Mouse (Mus musculus) midbrain, postnatal 0 days (tissue): ENCODE results near the gene Cnrip1. TPM values are rescaled to one million over a fixed set of nuclear protein-coding genes. Genes with fewer than 3 reads are reported as not detected.

Source experiments
- ATAC-seq: fragments of 200-750 bp; cut with Nextera tagmentation; 2 replicates; pipeline ENCODE4 v1.8.0; 2017; ENCODE audit warnings: moderate number of reproducible peaks, mild to moderate bottlenecking, moderate TSS enrichment, moderate library complexity; ENCODE audit not compliant: low FRiP score
- DNase-seq: peaks from one replicate; pipeline ENCODE4 v3.0.0-alpha.2; 2015; ENCODE audit warnings: low spot score
- H3K27ac ChIP-seq: fragments of 300-500 bp; sonication (generic); 2 replicates; pipeline ENCODE4 v1.5.1; 2014; ENCODE audit warnings: low read depth, mild to moderate bottlenecking, low read length, mixed read lengths
- H3K27me3 ChIP-seq: fragments of 300-500 bp; sonication (generic); 2 replicates; pipeline ENCODE4 v1.6.1; 2014; ENCODE audit warnings: low read length, control low read depth, mixed read lengths; ENCODE audit not compliant: insufficient read depth
- H3K36me3 ChIP-seq: fragments of 300-500 bp; sonication (generic); 2 replicates; pipeline ENCODE4 v1.6.1; 2014; ENCODE audit warnings: low read length, control low read depth, mixed read lengths; ENCODE audit not compliant: insufficient read depth
- H3K4me1 ChIP-seq: fragments of 300-500 bp; sonication (generic); 2 replicates; pipeline ENCODE4 v1.6.1; 2014; ENCODE audit warnings: mild to moderate bottlenecking, control low read depth, antibody characterized with exemption, low read length, mixed read lengths; ENCODE audit not compliant: insufficient read depth
- H3K4me2 ChIP-seq: fragments of 300-500 bp; sonication (generic); 2 replicates; pipeline ENCODE4 v1.6.1; 2014; ENCODE audit warnings: low read depth, mild to moderate bottlenecking, low read length, mixed read lengths; ENCODE audit not compliant: poor library complexity, severe bottlenecking
- H3K4me3 ChIP-seq: fragments of 300-500 bp; sonication (generic); 2 replicates; pipeline ENCODE4 v1.5.1; 2014; ENCODE audit warnings: low read depth, mild to moderate bottlenecking, low read length, moderate library complexity
- H3K9ac ChIP-seq: fragments of 300-500 bp; sonication (generic); replicated peaks from 2 replicates; pipeline ENCODE4 v1.6.1; 2014; ENCODE audit warnings: mild to moderate bottlenecking, low read length, moderate library complexity, mixed read lengths; ENCODE audit not compliant: poor library complexity, severe bottlenecking
- H3K9me3 ChIP-seq: fragments of 300-500 bp; sonication (generic); 2 replicates; pipeline ENCODE4 v1.6.1; 2016; ENCODE audit warnings: low read length, control low read depth
- CTCF ChIP-seq: IDR thresholded peaks from 2 replicates; pipeline ENCODE4 v1.5.1; 2016; ENCODE audit warnings: antibody characterized with exemption, mild to moderate bottlenecking
- WGBS: fragments of 180-500 bp; shearing (Covaris S2); extraction: QIAGEN DNeasy Blood & Tissue Kit; methylation state at CpG from one replicate; pipeline ENCODE4 v1.1.7; 2014; 5-methylcytosine and 5-hydroxymethylcytosine counted together
- polyA plus RNA-seq: library from polyadenylated mRNA; unstranded; fragments of >200 nt; fragmentation: Nextera tagmentation; extraction: Ambion mirVana; gene quantifications from 2 replicates; pipeline ENCODE4 v1.2.1, GENCODE M21; 2015
- total RNA-seq: library from RNA; depleted of rRNA; stranded (reverse); fragments of >200 nt; gene quantifications from 2 replicates; pipeline ENCODE4 v1.2.3, GENCODE M21; 2014

The Cnrip1 gene
- total and polyA plus RNA-seq, 2 experiments from 2014 or later, result 144 to 244 TPM

DNA sequence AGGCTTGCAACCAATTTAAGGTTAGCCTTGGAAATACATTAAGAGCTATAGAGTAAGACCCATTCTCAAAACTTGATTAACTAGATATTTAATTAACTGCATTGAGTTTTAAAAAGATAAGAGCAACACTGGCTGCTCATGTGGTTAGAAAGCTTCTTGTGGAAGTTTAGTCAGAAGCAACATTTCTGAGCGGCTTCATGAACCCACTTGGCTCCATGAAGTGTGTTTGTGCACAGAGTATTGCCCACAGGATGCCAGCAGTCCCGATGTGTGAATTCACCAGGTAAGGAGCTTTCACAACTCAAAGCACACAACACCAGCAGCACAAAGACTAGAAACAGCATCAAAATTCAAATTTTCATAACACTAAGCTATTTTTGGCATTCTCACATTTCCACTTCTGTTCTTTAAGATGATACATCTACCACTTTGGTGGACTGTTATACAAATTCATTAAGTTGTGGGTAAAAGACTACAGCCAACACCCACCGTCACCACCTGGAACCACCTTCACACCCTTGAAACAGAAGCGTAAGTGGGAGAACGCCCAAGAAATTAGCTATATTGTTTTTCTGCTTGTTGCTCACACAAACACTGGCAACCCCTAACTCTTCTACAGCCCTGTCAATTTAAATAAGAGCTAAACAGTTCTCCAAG is 43.7 kb upstream of the Cnrip1 start:
- no peak overlapping the region for H3K4me2 ChIP-seq
- no peak for DNase-seq
- no peak for ATAC-seq
- no peak overlapping the region for H3K9ac ChIP-seq
- 92% methylated on average over 5 of the region's 5 CpGs for WGBS
- no peaks in the 10 kb centered on the region for H3K36me3 ChIP-seq
- H3K4me3 ChIP-seq, result no peak overlapping the region
- H3K9me3 ChIP-seq, result no peaks in the 10 kb centered on the region
- TF ChIP-seq CTCF, result no peak
- no peaks in the 10 kb centered on the region for H3K27me3 ChIP-seq
- H3K27ac ChIP-seq, result no peak overlapping the region
- H3K4me1 ChIP-seq, result no peaks in the 10 kb centered on the region

DNA sequence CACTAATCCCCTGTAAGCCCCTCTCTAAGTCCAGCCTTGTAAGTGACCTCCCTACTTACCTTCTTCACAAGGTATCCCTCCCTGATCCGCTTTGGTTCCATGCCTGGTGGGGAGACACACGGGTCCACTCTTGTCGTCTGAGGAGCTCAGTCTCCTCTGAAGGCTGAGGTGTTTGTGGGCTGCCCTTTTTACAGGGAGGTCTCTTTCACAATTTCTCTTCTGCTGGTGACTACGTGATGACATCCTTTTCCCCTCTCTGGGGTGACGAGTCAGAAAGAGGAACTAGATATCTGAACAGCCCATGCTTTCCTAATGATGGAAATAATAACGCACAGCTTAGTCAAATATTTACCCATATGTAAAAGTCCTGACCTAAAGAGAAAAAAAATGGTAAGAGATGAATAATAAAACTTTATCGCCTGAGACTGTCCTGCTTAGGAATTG is 42.9 kb upstream of the Cnrip1 start:
- Histone ChIP-seq H3K9ac (no peak overlapping the region), H3K4me2 (no peak overlapping the region), H3K27ac (no peak overlapping the region), H3K36me3 (no peaks in the 10 kb centered on the region), H3K4me3 (no peak overlapping the region), H3K4me1 (no peaks in the 10 kb centered on the region), H3K9me3 (no peaks in the 10 kb centered on the region), H3K27me3 (no peaks in the 10 kb centered on the region)
- ATAC-seq (no peak), DNase-seq (no peak)
- WGBS, result 80% methylated on average over 7 of the region's 7 CpGs
- no peak for TF ChIP-seq CTCF

DNA sequence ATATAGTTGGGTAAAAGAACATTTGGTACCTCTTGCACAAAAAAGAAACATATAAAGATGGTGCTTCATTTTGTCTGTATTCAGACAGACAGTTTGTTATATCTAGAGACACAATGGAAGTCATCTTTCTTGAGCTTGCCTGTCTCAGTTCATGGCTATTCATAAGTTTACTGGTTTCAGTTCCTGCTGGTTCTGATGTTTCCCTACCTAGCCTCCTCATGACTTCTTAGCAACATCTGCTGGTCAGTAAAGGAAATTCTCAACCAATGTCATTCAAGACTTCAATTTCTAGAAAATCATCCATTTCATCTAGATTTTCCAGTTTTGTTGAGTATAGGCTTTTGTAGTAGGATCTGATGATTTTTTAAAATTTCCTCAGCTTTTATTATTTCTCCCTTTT is 38.4 kb upstream of the Cnrip1 start:
- ATAC-seq (no peak), DNase-seq (no peak)
- Histone ChIP-seq H3K4me2 (no peak overlapping the region), H3K27me3 (no peaks in the 10 kb centered on the region), H3K36me3 (no peaks in the 10 kb centered on the region), H3K4me3 (no peak overlapping the region), H3K9me3 (no peaks in the 10 kb centered on the region), H3K9ac (no peak overlapping the region), H3K27ac (no peak overlapping the region), H3K4me1 (no peaks in the 10 kb centered on the region)
- TF ChIP-seq CTCF, result no peak

GRCm38 (mm10) chr11:17019328-17019727 is 32.1 kb upstream of the Cnrip1 start:
- ATAC-seq (no peak), DNase-seq (no peak)
- H3K27me3 ChIP-seq, result no peaks in the 10 kb centered on the region
- H3K27ac ChIP-seq, result no peak overlapping the region
- TF ChIP-seq CTCF, result no peak
- no peaks in the 10 kb centered on the region for H3K36me3 ChIP-seq
- H3K9me3 ChIP-seq, result peaks cover 5% of the 10 kb centered on the region; the same call in 1 of the 2 replicates
- WGBS, result 94% methylated on average over 7 of the region's 7 CpGs
- no peak overlapping the region for H3K9ac ChIP-seq
- H3K4me3 ChIP-seq, result no peak overlapping the region
- H3K4me1 ChIP-seq, result no peaks in the 10 kb centered on the region
- no peak overlapping the region for H3K4me2 ChIP-seq

GRCm38 (mm10) chr11:17023206-17023605 is 28.2 kb upstream of the Cnrip1 start:
- ATAC-seq, result no peak
- Histone ChIP-seq H3K4me1 (no peaks in the 10 kb centered on the region), H3K36me3 (no peaks in the 10 kb centered on the region), H3K4me3 (no peak overlapping the region), H3K9ac (no peak overlapping the region), H3K4me2 (no peak overlapping the region), H3K27me3 (no peaks in the 10 kb centered on the region), H3K9me3 (peaks cover 5% of the 10 kb centered on the region; the same call in 1 of the 2 replicates), H3K27ac (no peak overlapping the region)
- DNase-seq, result no peak
- TF ChIP-seq CTCF, result no peak
- 92% methylated on average over 6 of the region's 6 CpGs for WGBS

DNA sequence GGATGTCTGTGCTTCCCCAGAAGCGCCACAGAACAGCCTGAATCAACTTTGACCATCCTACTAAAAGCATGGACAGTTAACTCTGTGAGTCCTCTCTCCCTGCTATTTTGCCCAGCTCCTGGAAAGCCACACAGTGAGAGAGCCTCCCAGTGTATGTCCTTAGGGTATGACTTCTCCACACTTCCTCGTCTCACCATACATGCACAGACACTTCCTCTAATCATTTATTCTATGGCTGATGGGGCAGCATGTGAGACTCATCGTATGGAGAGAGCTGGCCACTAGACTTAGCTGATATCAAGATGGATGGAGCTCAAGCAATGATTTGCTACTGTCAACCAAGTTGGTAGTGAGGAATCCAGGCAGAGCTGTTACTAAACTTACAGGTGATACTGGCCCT is 27.4 kb upstream of the Cnrip1 start:
- H3K4me1 ChIP-seq, result no peaks in the 10 kb centered on the region
- H3K9me3 ChIP-seq, result peaks cover under 1% of the 10 kb centered on the region; the same call in 1 of the 2 replicates
- no peaks in the 10 kb centered on the region for H3K27me3 ChIP-seq
- WGBS, result 85% methylated on average over 3 of the region's 3 CpGs
- H3K4me2 ChIP-seq, result no peak overlapping the region
- H3K4me3 ChIP-seq, result no peak overlapping the region
- DNase-seq (no peak), ATAC-seq (no peak)
- no peak overlapping the region for H3K9ac ChIP-seq
- H3K36me3 ChIP-seq, result no peaks in the 10 kb centered on the region
- H3K27ac ChIP-seq, result no peak overlapping the region
- no peak for TF ChIP-seq CTCF
